Mouse (Mus musculus): ENCODE data around the gene Hbs1l. TPM values are rescaled to one million over a fixed set of nuclear protein-coding genes. Genes with fewer than 3 reads are reported as not detected.

Gene Hbs1l
- polyA plus RNA-seq, 2 experiments from 2014 or later = 134 to 140 TPM

- ATAC-seq = peak; percentile 88
Observed at GRCm38 (mm10) chr10:21313732-21314131, 18.0 kb downstream of the Hbs1l start.

- ATAC-seq = no peak
Observed at GRCm38 (mm10) chr10:21316123-21316522, 20.3 kb downstream of the Hbs1l start.

- no peak for ATAC-seq
Observed at GRCm38 (mm10) chr10:21318250-21318649, 22.5 kb downstream of the Hbs1l start.

- peak; percentile 75 for ATAC-seq
Observed at GRCm38 (mm10) chr10:21318996-21319395, 23.2 kb downstream of the Hbs1l start.

GRCm38 (mm10) chr10:21320601-21321000, 24.8 kb downstream of the Hbs1l start:
- ATAC-seq = peak; percentile 21

- ATAC-seq = no peak
Observed at GRCm38 (mm10) chr10:21326352-21326751, 30.6 kb downstream of the Hbs1l start.

GRCm38 (mm10) chr10:21327605-21328135, 31.9 kb downstream of the Hbs1l start:
- ATAC-seq = peak; percentile 75

GRCm38 (mm10) chr10:21334349-21335105, 38.7 kb downstream of the Hbs1l start:
- ATAC-seq = peak; percentile 22

GRCm38 (mm10) chr10:21335534-21335933, 39.8 kb downstream of the Hbs1l start:
- ATAC-seq = peak; percentile 70

- ATAC-seq = peak; percentile 27
Observed at GRCm38 (mm10) chr10:21337191-21337590, 41.4 kb downstream of the Hbs1l start.

- no peak for ATAC-seq
Observed at GRCm38 (mm10) chr10:21341706-21342105, 45.9 kb downstream of the Hbs1l start.

GRCm38 (mm10) chr10:21342331-21343005, 46.7 kb downstream of the Hbs1l start:
- ATAC-seq = no peak

GRCm38 (mm10) chr10:21347332-21347731, 51.6 kb downstream of the Hbs1l start:
- no peak for ATAC-seq

- ATAC-seq = no peak
Observed at GRCm38 (mm10) chr10:21349449-21349848, 53.7 kb downstream of the Hbs1l start.

- no peak for ATAC-seq
Observed at GRCm38 (mm10) chr10:21349946-21350345, 54.2 kb downstream of the Hbs1l start.

- ATAC-seq = no peak
Observed at GRCm38 (mm10) chr10:21350531-21351515, 55.0 kb downstream of the Hbs1l start.

GRCm38 (mm10) chr10:21351766-21352165, 56.0 kb downstream of the Hbs1l start:
- ATAC-seq = no peak

- ATAC-seq = no peak
Observed at GRCm38 (mm10) chr10:21353890-21354289, 58.1 kb downstream of the Hbs1l start.

GRCm38 (mm10) chr10:21354506-21354905, 58.7 kb downstream of the Hbs1l start:
- no peak for ATAC-seq

GRCm38 (mm10) chr10:21357986-21358385, 62.2 kb downstream of the Hbs1l start:
- peak; percentile 78 for ATAC-seq

GRCm38 (mm10) chr10:21359086-21359485, 63.3 kb downstream of the Hbs1l start:
- no peak for ATAC-seq

- no peak for ATAC-seq
Observed at GRCm38 (mm10) chr10:21361871-21362270, 66.1 kb downstream of the Hbs1l start.

- no peak for ATAC-seq
Observed at GRCm38 (mm10) chr10:21363297-21363696, 67.5 kb downstream of the Hbs1l start.

Data from CD4-positive, CD25-positive, alpha-beta regulatory T cell, adult 4 months (primary cell).